Mouse (Mus musculus) kidney, adult 2 months (tissue): ENCODE data around the gene Alk. TPM values are rescaled to one million over a fixed set of nuclear protein-coding genes. Genes with fewer than 3 reads are reported as not detected.

ENCODE experiments used
- DNase-seq: peaks from one replicate; pipeline ENCODE4 v3.0.0; 2021
- H3K27ac ChIP-seq: fragments of 200-500 bp; 2 replicates; pipeline ENCODE4 v1.5.1; 2012; ENCODE audit warnings: low read depth, low read length, control low read depth, inconsistent platforms; ENCODE audit not compliant: insufficient read depth
- H3K27me3 ChIP-seq: fragments of 200-500 bp; replicated peaks from 2 replicates; pipeline ENCODE4 v1.6.1; 2012; ENCODE audit warnings: mild to moderate bottlenecking, moderate library complexity, low read length, inconsistent platforms; ENCODE audit not compliant: control insufficient read depth, insufficient read depth
- H3K36me3 ChIP-seq: fragments of 200-500 bp; 2 replicates; pipeline ENCODE4 v1.6.1; 2012; ENCODE audit warnings: mild to moderate bottlenecking, moderate library complexity, low read length, inconsistent platforms; ENCODE audit not compliant: control insufficient read depth, insufficient read depth
- H3K4me1 ChIP-seq: fragments of 200-500 bp; 2 replicates; pipeline ENCODE4 v1.6.1; 2011; ENCODE audit warnings: low read length; ENCODE audit not compliant: control insufficient read depth, insufficient read depth
- H3K4me3 ChIP-seq: fragments of 200-500 bp; 2 replicates; pipeline ENCODE4 v1.5.1; 2011; ENCODE audit warnings: mild to moderate bottlenecking, low read depth, low read length, control low read depth; ENCODE audit not compliant: insufficient read depth
- CTCF ChIP-seq: fragments of 200-500 bp; conservative IDR thresholded peaks from 2 replicates; pipeline ENCODE4 v1.5.1; 2011; ENCODE audit warnings: low read depth, mild to moderate bottlenecking, control low read depth, low read length, moderate library complexity, mixed read lengths; ENCODE audit not compliant: insufficient read depth, insufficient read length
- POLR2A ChIP-seq: fragments of 200-500 bp; IDR thresholded peaks from one replicate; pipeline ENCODE4 v1.6.1; 2011; ENCODE audit warnings: low read depth, low read length, control low read depth
- WGBS: fragments of 180-500 bp; shearing (Covaris S2); methylation state at CpG from one replicate; pipeline ENCODE4 v1.1.7; 2018; 5-methylcytosine and 5-hydroxymethylcytosine counted together
- polyA plus RNA-seq: library from polyadenylated mRNA; depleted of rRNA; stranded (reverse); fragments of >200 nt; gene quantifications from 2 replicates; pipeline ENCODE4 v1.2.3, GENCODE M21; 2012; rRNA removed

Gene Alk
- polyA plus RNA-seq, 1 experiment = 0.03 TPM

- WGBS = 34% methylated on average over 12 of the region's 12 CpGs
Measured at GRCm38 (mm10) chr17:71828647-71829414, 775.6 kb downstream of the Alk start.

GRCm38 (mm10) chr17:71827627-71828026, 776.8 kb downstream of the Alk start:
- H3K4me3 ChIP-seq = no peak overlapping the region
- H3K27ac ChIP-seq = no peak overlapping the region
- DNase-seq = no peak
- WGBS = 53% methylated on average over 8 of the region's 8 CpGs
- H3K36me3 ChIP-seq = no peaks in the 10 kb centered on the region
- H3K4me1 ChIP-seq = peaks cover 3% of the 10 kb centered on the region; the same call in 1 of the 2 replicates
- H3K27me3 ChIP-seq = no peaks in the 10 kb centered on the region
- TF ChIP-seq CTCF (no peak), POLR2A (no peak)

More at GRCm38 (mm10) chr17:71828647-71829414, 775.6 kb downstream of the Alk start:
- H3K27ac ChIP-seq = peak overlapping the region; percentile 52; the same call in 1 of the 2 replicates
- H3K4me1 ChIP-seq = peaks cover 3% of the 10 kb centered on the region; the same call in 1 of the 2 replicates
- no peaks in the 10 kb centered on the region for H3K27me3 ChIP-seq
- TF ChIP-seq CTCF = no peak
- no peak for TF ChIP-seq POLR2A
- H3K36me3 ChIP-seq = no peaks in the 10 kb centered on the region
- DNase-seq = peak; percentile 61
- H3K4me3 ChIP-seq = no peak overlapping the region

GRCm38 (mm10) chr17:71826603-71827002, 777.8 kb downstream of the Alk start:
- no peaks in the 10 kb centered on the region for H3K36me3 ChIP-seq
- 61% methylated on average over 3 of the region's 3 CpGs for WGBS
- TF ChIP-seq POLR2A = no peak
- no peak for TF ChIP-seq CTCF

GRCm38 (mm10) chr17:71823622-71824306, 780.7 kb downstream of the Alk start:
- Histone ChIP-seq H3K27ac (no peak overlapping the region), H3K4me3 (no peak overlapping the region), H3K36me3 (no peaks in the 10 kb centered on the region), H3K4me1 (peaks cover 3% of the 10 kb centered on the region; the same call in 1 of the 2 replicates), H3K27me3 (no peaks in the 10 kb centered on the region)
- no peak for DNase-seq
- 69% methylated on average over 8 of the region's 8 CpGs for WGBS
- no peak for TF ChIP-seq POLR2A
- TF ChIP-seq CTCF = no peak

More at GRCm38 (mm10) chr17:71826603-71827002, 777.8 kb downstream of the Alk start:
- Histone ChIP-seq H3K27ac (no peak overlapping the region), H3K4me3 (no peak overlapping the region), H3K4me1 (peaks cover 3% of the 10 kb centered on the region; the same call in 1 of the 2 replicates), H3K27me3 (no peaks in the 10 kb centered on the region)
- DNase-seq = no peak

Other genes with a start within 250 kb of the Alk start
- gene Ypel5, start 231.8 kb upstream of the Alk start, polyA plus RNA-seq = 24.4 and 27.7 TPM in 2 replicates